Mouse (Mus musculus): ENCODE results near the gene Cars.

GRCm38 (mm10) chr7:143533284-143533683, 66.6 kb downstream of the Cars start:
- TF ChIP-seq CTCF (IDR thresholded peaks at IDR 0.05) (no peak), EP300 (IDR thresholded peaks at IDR 0.05; ENCODE audit: insufficient read depth, low read depth, low read length) (no peak)
